Mouse (Mus musculus): ENCODE results near the gene Nav2. TPM values are rescaled to one million over a fixed set of nuclear protein-coding genes. Genes with fewer than 3 reads are reported as not detected.

Gene Nav2
- polyA plus RNA-seq, 1 experiment from 2014 or later: 25.8 TPM

DNA sequence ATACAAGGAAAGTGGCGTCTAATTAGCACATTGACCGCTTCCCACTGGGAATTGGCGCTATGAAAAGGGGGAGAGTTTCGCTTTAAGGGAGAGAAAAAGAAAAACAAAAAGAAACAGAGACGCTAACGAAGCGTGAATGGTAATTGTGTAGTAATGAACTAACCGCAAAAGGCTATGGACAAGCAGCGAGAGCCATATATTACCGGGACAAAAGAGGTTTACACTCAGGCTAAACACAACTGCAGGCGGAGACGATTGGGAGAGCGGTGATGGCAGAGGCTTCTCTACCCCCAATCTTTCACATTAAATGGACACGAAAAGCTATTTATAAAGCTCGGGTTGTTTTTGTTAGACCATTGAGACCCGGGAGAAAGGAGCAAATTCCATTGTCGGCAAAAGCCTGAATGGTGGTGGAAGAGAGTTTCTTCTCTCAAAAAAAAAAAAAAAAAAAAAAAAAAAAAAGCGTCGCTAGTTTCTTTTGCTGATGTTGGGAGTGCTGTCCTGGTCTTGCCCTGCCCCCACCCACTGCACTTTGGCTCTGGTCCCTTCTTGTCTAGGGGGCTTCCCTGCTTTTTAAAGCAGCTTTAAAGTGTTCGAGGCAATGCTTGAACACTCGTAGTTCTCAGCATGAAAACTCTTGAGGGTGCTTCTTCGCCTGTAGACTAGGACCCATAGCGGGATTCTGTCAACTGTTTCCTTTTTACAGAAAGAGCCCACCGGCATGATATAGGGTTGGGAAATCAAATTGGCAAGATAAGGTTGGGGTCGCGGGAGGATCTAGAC lies 726.0 kb downstream of the Nav2 start:
- Histone ChIP-seq H3K9ac (no peak overlapping the region), H3K4me1 (peaks cover 14% of the 10 kb centered on the region), H3K4me3 (peak overlapping the region; percentile 21; the same call in 1 of the 2 replicates), H3K36me3 (no peaks in the 10 kb centered on the region), H3K27ac (no peak overlapping the region), H3K9me3 (replicated peaks) (no peaks in the 10 kb centered on the region), H3K4me2 (replicated peaks) (peak overlapping the region; percentile 44), H3K27me3 (peaks cover 97% of the 10 kb centered on the region)
- ATAC-seq (ENCODE audit: low FRiP score): peak; percentile 23; the same call in 1 of the 2 replicates
- under 1% methylated on average over 26 of the region's 26 CpGs for WGBS

DNA sequence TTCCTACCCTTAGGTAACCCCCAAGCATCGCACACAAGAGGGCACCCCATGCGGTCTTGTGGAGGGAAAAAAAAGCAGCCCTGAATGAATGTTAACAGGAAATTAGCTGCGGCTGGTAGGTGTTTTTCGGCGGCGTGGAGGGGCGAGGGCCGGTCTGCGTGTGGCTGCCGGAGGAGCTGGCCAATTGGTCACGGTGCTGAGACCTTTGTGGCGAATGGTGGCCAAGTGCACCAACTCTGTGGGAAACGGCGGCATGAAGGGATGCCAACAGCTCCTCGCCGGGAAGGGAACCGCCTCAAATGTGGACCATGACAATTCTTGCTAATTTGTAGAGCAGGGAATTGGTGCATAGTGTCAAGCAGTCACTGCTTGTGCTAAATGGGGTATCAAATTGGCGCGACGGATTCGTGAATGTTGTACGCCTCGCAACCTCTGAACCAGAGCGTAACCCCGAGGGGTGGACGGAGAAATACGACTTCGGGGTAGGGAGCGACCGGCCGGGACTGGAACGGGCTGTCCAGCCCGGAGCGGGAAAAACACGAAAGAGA lies 726.6 kb downstream of the Nav2 start:
- H3K36me3 ChIP-seq: no peaks in the 10 kb centered on the region
- H3K27me3 ChIP-seq: peaks cover 97% of the 10 kb centered on the region
- H3K4me2 ChIP-seq (replicated peaks): 0 out of 2 replicates have a peak overlapping the region, but pooled peaks have one; percentile 2
- no peak overlapping the region for H3K9ac ChIP-seq
- no peaks in the 10 kb centered on the region for H3K9me3 ChIP-seq (replicated peaks)
- under 1% methylated on average over 35 of the region's 35 CpGs for whole genome bisulfite sequencing
- peaks cover 14% of the 10 kb centered on the region for H3K4me1 ChIP-seq
- H3K27ac ChIP-seq: no peak overlapping the region
- 0 out of 2 replicates have a peak overlapping the region, but pooled peaks have one; percentile 4 for H3K4me3 ChIP-seq
- peak; percentile 29 for ATAC-seq (ENCODE audit: low FRiP score)

DNA sequence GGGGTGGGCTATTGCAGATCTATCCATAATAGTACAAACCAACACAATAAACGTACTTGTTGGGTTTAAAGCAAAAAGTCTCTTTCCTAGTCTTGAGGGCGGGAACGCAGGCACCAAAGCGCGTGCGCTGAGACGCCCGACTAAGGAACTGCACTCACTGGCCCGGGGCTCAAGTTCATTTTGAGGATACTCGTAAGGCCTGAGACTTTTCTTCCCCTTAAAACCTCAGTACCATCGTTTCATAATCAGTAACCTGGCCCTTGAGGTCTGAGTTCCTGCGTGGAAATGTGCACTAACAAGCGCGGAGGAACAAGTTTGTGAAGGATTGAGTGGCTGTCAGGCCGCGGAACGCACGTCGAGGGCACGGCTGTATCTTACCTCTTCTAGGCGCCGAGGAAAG lies 727.5 kb downstream of the Nav2 start:
- H3K4me1 ChIP-seq: peaks cover 14% of the 10 kb centered on the region
- no peaks in the 10 kb centered on the region for H3K36me3 ChIP-seq
- peak overlapping the region; percentile 18 for H3K4me3 ChIP-seq
- no peak for ATAC-seq (ENCODE audit: low FRiP score)
- under 1% methylated on average over 22 of the region's 22 CpGs for WGBS
- H3K9ac ChIP-seq: no peak overlapping the region
- H3K27me3 ChIP-seq: peaks cover 97% of the 10 kb centered on the region
- no peaks in the 10 kb centered on the region for H3K9me3 ChIP-seq (replicated peaks)
- H3K27ac ChIP-seq: no peak overlapping the region
- H3K4me2 ChIP-seq (replicated peaks): peak overlapping the region; percentile 13; the same call in 1 of the 2 replicates

DNA sequence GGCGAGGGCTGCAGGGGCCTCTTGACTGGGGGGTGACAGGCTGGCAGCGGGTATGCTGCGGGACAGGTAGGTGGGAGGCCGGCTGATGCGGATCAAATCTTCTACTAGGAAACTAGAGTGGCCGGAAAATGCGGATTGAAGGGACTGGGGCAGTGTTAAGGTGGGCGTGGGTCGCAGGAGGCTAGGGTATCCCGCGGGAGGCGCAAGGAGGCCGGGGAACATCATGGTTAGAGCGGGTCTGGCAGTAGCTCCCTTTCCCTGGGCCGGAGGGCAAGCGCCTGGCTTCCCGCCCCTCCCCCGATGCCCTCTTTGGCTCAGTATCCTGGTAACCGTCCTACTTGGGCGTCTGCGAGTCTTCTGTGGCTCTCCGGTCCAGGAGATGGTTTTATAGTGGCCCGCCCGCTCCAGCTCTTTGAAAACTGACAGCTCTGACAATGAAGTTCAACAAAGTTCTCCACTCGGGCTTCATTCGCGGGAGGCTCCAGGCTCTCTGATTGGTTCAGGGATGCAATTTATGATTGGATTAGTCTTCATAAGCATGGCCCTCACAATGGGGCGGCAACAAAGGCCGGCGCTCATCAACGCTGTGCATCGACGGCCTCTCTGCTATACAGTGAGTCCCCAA lies 728.1 kb downstream of the Nav2 start, which contains the start of gene Dbx1:
Gene Dbx1 (minus strand): TSS at position 359 of the 625 bp plus-strand sequence.
- ATAC-seq (ENCODE audit: low FRiP score): peak; percentile 59; the same call in 1 of the 2 replicates
- Histone ChIP-seq H3K4me1 (peaks cover 14% of the 10 kb centered on the region), H3K4me3 (peak within 1 kb of the TSS; percentile 18), H3K36me3 (no peaks in the 10 kb centered on the region), H3K4me2 (replicated peaks) (peak within 1 kb of the TSS; percentile 13; the same call in 1 of the 2 replicates), H3K27me3 (peaks cover 97% of the 10 kb centered on the region), H3K27ac (no peak within 1 kb of the TSS), H3K9me3 (replicated peaks) (no peaks in the 10 kb centered on the region), H3K9ac (no peak within 1 kb of the TSS)
- under 1% methylated on average over 33 of the region's 33 CpGs for WGBS

DNA sequence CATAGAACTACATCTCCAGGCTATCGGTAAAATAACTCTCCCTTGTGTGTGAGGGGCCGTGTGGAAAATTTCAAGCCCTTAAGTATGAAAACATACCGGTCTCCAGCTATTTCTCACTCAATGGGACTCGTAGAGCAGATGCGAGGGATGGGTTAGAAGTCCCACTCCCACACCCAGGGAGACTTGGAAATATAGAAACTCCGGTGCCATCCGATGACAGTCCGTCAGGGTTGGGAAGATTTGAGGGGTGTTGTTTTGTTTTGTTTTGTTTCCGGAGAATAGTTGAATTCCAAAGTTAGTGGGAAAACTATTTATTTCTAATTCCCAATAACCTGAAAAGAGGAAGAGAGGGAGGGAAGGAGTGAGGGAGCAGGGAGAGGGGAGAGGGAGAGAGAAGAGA lies 728.8 kb downstream of the Nav2 start:
- Histone ChIP-seq H3K4me3 (no peak overlapping the region), H3K27ac (no peak overlapping the region), H3K36me3 (no peaks in the 10 kb centered on the region), H3K4me2 (replicated peaks) (no peak overlapping the region), H3K9ac (no peak overlapping the region), H3K27me3 (peaks cover 97% of the 10 kb centered on the region), H3K4me1 (peaks cover 14% of the 10 kb centered on the region), H3K9me3 (replicated peaks) (no peaks in the 10 kb centered on the region)
- 2% methylated on average over 9 of the region's 9 CpGs for WGBS
- ATAC-seq (ENCODE audit: low FRiP score): no peak

DNA sequence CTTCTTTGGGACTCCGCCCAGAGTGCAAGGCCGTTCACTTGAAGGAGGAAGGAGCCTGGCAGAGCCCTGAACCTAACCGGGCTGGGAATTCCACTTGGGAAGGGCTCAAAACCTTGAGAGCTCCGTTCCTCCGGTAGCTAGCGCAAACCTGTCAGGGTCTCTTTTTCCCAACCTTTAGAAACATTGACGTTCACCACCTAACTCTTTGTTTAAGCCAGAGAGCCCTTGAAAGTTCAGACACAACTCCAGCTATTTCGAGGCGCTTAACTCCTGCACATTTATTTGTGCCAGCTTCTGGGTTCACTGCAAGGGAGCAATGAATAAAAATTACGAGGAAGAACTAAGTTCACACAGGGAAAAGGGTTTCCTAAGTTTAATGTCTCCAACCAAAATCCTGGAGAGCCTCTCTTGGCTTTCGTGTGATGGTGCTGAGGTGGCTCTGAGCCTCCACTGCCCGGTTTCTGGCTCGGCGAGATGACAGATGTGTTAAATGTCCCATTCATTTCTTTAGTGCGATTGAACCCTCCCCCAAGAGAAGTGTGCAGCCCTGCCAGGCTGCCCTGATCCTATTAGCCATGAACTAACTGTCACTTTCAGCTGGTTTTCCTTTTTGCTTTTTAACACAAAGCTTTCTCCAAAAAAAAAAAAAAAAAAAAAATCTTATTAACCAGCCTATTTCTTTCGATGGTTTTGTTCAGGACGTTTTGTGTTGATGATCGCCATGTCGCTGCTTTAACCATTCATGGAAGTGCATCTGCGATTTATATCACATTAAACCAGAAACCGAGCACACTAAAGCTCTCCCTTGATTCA lies 729.5 kb downstream of the Nav2 start:
- H3K9ac ChIP-seq: no peak overlapping the region
- 0 out of 2 replicates have a peak overlapping the region, but pooled peaks have one; percentile 11 for H3K4me2 ChIP-seq (replicated peaks)
- peaks cover 13% of the 10 kb centered on the region for H3K4me1 ChIP-seq
- no peak for ATAC-seq (ENCODE audit: low FRiP score)
- peaks cover 97% of the 10 kb centered on the region for H3K27me3 ChIP-seq
- under 1% methylated on average over 21 of the region's 21 CpGs for WGBS
- no peak overlapping the region for H3K4me3 ChIP-seq
- H3K27ac ChIP-seq: no peak overlapping the region
- no peaks in the 10 kb centered on the region for H3K36me3 ChIP-seq
- no peaks in the 10 kb centered on the region for H3K9me3 ChIP-seq (replicated peaks)

DNA sequence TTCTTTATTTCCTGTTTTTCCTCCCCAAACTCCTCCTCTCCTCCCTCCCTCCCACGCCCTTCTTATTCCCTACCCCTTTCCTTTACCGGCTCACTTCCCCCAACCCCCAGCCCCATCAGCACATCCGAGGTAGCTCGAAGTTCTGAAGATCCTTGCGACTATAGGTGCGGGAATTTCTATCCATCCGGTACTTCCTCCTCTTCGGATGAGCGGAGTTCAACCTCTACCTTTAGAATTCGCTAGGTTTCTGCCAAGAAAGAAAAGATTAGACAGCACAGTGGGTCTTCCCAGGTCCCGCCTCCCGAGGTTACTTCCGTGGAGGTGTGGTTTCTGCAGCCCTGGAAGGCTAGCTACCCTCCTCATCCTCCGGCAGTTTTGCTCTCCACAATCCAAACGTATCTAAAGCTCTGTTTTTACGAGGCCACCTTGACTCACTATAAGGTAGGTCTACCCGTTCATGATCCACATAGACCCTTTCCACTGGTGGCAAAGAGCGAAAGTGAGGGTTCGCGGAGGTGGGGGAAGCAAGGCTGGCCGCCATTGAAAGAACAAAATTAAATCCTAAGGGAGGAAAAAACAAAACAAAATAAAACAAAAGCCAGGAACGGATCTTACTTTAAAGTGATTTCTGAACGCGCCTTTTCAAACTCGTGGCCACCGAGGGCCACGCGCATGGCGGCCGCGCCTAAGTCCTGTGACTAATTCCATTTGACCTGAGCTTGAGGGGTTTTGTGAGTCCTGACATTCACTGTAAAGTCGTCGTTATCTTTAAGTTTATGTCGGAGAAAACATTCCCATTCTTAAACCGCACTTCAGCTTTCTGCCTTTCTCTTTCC lies 730.6 kb downstream of the Nav2 start:
- no peaks in the 10 kb centered on the region for H3K36me3 ChIP-seq
- ATAC-seq (ENCODE audit: low FRiP score): no peak
- WGBS: 1% methylated on average over 35 of the region's 35 CpGs
- H3K4me1 ChIP-seq: peaks cover 2% of the 10 kb centered on the region
- H3K27me3 ChIP-seq: peaks cover 95% of the 10 kb centered on the region
- no peak overlapping the region for H3K4me3 ChIP-seq
- H3K9ac ChIP-seq: no peak overlapping the region
- H3K4me2 ChIP-seq (replicated peaks): 0 out of 2 replicates have a peak overlapping the region, but pooled peaks have one; percentile 22
- no peak overlapping the region for H3K27ac ChIP-seq
- no peaks in the 10 kb centered on the region for H3K9me3 ChIP-seq (replicated peaks)

DNA sequence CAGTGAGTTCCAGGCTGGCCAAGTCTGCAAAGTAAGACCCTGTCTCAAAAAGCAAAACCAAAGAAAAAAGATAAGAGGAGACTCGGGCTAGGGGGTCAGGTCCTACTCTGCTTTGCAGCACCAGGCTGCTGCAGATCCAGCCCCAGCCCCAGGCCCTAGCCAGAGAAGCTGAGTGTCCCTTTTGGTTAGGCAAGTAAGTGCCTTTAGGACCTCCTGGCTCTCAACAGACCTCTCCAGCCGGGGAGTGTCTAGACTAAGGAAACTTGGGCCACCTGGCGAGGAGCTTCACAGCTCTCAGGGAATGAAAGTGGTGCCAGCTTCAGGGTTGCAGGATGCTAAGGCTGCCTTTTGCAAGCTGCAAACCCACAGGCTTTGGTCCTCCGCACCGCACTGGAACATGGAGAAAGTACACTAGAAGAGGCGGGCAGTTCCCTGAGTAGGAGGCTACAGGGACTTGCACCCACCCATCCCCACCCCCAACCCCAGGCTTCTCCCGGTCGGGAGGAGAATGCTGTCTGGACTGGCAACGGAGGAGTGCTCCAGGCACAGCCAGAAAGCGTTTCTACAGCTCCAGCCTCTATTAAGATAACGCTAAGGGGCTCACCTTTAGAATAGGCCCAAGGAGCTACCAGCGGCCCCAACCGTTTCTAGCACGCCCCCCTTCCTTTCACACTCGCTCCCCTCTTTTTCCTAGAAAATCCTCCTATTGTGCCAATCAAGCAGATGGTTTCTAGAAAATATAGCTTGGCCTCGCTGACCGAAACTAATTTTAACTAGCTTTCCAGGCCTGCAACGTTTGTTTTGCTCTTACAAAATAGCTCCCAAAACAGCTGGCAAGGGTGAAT lies 731.6 kb downstream of the Nav2 start:
- Histone ChIP-seq H3K27me3 (peaks cover 98% of the 10 kb centered on the region), H3K27ac (no peak overlapping the region), H3K4me3 (no peak overlapping the region), H3K4me2 (replicated peaks) (no peak overlapping the region), H3K4me1 (no peaks in the 10 kb centered on the region; the same call in 1 of the 2 replicates), H3K9me3 (replicated peaks) (0 out of 2 replicates have a peak, but pooled peaks cover 2% of the 10 kb centered on the region), H3K9ac (no peak overlapping the region), H3K36me3 (no peaks in the 10 kb centered on the region)
- peak; percentile 2; the same call in 1 of the 2 replicates for ATAC-seq (ENCODE audit: low FRiP score)
- 6% methylated on average over 18 of the region's 18 CpGs for WGBS

DNA sequence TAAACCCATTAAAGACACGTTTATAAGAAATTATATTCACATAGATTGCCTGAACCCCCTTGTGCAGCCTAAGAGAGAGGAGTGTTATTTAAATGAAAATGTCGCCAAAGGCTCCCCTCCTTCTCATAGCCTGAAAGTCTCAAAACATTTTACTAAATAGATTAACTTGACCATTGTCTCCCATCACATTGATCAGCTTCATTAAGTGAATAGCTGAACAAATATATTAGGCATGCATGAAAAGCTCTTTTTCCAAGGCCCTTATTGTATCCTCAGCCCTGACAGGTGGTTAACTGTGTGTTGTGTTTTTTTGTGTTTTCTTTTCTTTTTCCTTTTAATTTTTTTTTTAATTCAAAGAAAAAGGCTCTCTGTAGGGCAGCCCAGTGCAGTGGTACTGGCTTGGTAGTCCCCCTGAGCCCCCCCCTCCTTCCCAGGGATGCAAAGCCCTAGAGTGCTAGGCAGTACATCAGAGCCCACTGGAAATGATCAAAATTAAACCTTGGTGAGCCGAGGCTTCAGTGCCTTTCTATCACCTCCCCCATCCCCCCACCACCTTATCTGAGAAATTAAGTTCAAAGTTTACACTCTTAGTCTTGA lies 732.3 kb downstream of the Nav2 start:
- Histone ChIP-seq H3K27ac (no peak overlapping the region), H3K4me3 (no peak overlapping the region), H3K27me3 (peaks cover 98% of the 10 kb centered on the region), H3K36me3 (no peaks in the 10 kb centered on the region), H3K4me1 (no peaks in the 10 kb centered on the region), H3K9ac (no peak overlapping the region), H3K4me2 (replicated peaks) (no peak overlapping the region), H3K9me3 (replicated peaks) (peaks cover 6% of the 10 kb centered on the region; the same call in 1 of the 2 replicates)
- WGBS: 8% methylated on average over 3 of the region's 3 CpGs
- peak; percentile 21; the same call in 1 of the 2 replicates for ATAC-seq (ENCODE audit: low FRiP score)

All from hindbrain, embryonic 12.5 days (tissue).